In the genomic region with DNA sequence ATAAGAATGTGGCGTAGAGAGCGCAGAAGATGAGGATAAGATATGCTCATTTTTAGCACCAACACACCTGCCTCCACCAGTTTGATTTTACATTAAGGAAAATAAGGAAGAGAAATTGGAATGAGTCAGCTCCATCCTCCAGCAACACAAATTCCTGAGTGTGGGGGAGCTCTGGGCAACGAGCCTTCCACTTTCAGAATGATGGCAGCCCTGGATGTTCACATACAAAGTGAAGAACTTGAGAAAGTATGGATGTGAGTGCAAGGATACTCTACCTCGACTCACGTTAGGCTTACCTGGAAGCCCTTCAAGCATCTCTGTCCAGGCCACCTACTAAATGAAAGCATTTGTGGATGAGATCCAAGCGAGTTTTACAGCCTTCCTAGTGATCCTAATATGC, we compare ENCODE assay signal across 20 mouse cellular contexts. TPM values are rescaled to one million over a fixed set of nuclear protein-coding genes. Genes with fewer than 3 reads are reported as not detected.
A peak's percentile ranks its signal among the peaks of the same experiment; 100 is the strongest.
DNase-seq lines count a peak whose midpoint lies in the region; TF ChIP-seq lines count a peak whose summit lies in the region.
"Had no signal": no experiment of that assay in that cellular context is flagged by ENCODE, and none has a peak within 500 bp of the region (broad histone marks: within the 10 kb centered on the region; RNA-seq: fewer than 3 reads in every experiment).

No protein-coding gene starts in this region.

- H3K27ac ChIP-seq in layer of hippocampus, adult 2 months, result no peak overlapping the region
- H3K27ac ChIP-seq: embryonic facial prominence, embryonic 10.5 days; heart, embryonic 15.5 days; hindbrain, embryonic 14.5 days; limb, embryonic 12.5 days; macrophage had no signal

- TF ChIP-seq CTCF in layer of hippocampus, adult 2 months (conservative IDR thresholded peaks at IDR 0.05), result no peak

- intact Hi-C loops in left cerebral cortex, postnatal 36 days (cut with DNase I), result no loop called here

- peak; percentile 17 to 19 for DNase-seq in layer of hippocampus, adult 18-20 months (ENCODE audit: low spot score in 2 of 2)
- DNase-seq in layer of hippocampus, adult 2 months (ENCODE audit: low spot score in 2 of 2), result no peak
- peak; percentile 41 for DNase-seq in right cerebral cortex, adult 18-20 months
- no peak for DNase-seq in right cerebral cortex, postnatal 14 days
- DNase-seq in left cerebral cortex, postnatal 36 days (ENCODE audit: low spot score in 2 of 2), result peak; percentile 37 to 53
- no peak for DNase-seq in cerebellum, adult 18-20 months
- no peak for DNase-seq in adrenal gland, adult 2 months
- DNase-seq: adrenal gland, postnatal 10 days; cerebellum, adult 8-10 months; forebrain, postnatal 0 days; heart, postnatal 36 days; kidney, adult 18-20 months; layer of hippocampus, postnatal 36 days; liver, postnatal 0 days; thymus, adult 2 months had no signal

- no peak overlapping the region for H3K4me3 ChIP-seq in layer of hippocampus, adult 2 months
- H3K4me3 ChIP-seq: embryonic facial prominence, embryonic 10.5 days; heart, embryonic 15.5 days; limb, embryonic 12.5 days had no signal

RNA-seq across cellular contexts. Expression of a gene that starts 54.3 kb away (rescaled TPM):
- total RNA-seq in layer of hippocampus, adult 18-20 months (2021), result 10 to 100 TPM; 71.6 to 74.3 TPM
- 10 to 100 TPM; 52.5 to 55.0 TPM for total RNA-seq in layer of hippocampus, adult 2 months (2021)
- 10 to 100 TPM; 48.2 to 52.8 TPM for total RNA-seq in left cerebral cortex, postnatal 36 days (2021)
- 10 to 100 TPM; 21.0 to 21.7 TPM for total RNA-seq in adrenal gland, adult 2 months (2021)
- 5.5 and 8.7 TPM in 2 replicates for polyA plus RNA-seq in adrenal gland, adult 2 months (2012; rRNA removed)

RNA-seq across cellular contexts. Expression of a gene that starts 59.4 kb away (rescaled TPM):
- total RNA-seq in layer of hippocampus, adult 18-20 months (2021), result 100 to 1,000 TPM; 133 to 135 TPM
- total RNA-seq in layer of hippocampus, adult 2 months (2021), result 100 to 1,000 TPM; 122 to 138 TPM
- 100 to 1,000 TPM in 1 of 2 experiments, 10 to 100 TPM in 1; 85.8 to 105 TPM for total RNA-seq in left cerebral cortex, postnatal 36 days (2021)
- total RNA-seq in adrenal gland, adult 2 months (2021), result 100 to 1,000 TPM; 102 to 130 TPM
- 10.2 and 11.7 TPM in 2 replicates for polyA plus RNA-seq in adrenal gland, adult 2 months (2012; rRNA removed)

Comparison
In these comparisons a context has a peak if more than half of its experiments do, and no peak if none do; other contexts are left out.
1. DNase-seq: peak in layer of hippocampus, adult 18-20 months (2 of 2), right cerebral cortex, adult 18-20 months (single experiment) and left cerebral cortex, postnatal 36 days (2 of 2); none in layer of hippocampus, adult 2 months (0 of 2), right cerebral cortex, postnatal 14 days (single experiment), cerebellum, adult 18-20 months (0 of 2) and adrenal gland, adult 2 months (single experiment).